Mouse (Mus musculus) neutrophil, adult 83 days (primary cell): ENCODE data around the gene I830077J02Rik. TPM values are rescaled to one million over a fixed set of nuclear protein-coding genes. Genes with fewer than 3 reads are reported as not detected.

Source experiments
- total RNA-seq, 2 experiments: library from RNA; stranded (reverse); gene quantifications; one replicate each; pipeline ENCODE4 v1.2.4; 2023

The I830077J02Rik gene
- 10 to 100 TPM; 76.4 to 89.8 TPM for total RNA-seq

GRCm38 (mm10) chr3:105932240-105933071, at the start of gene I830077J02Rik:
Gene I830077J02Rik (minus strand): TSS chr3:105932664.

GRCm38 (mm10) chr3:105973411-105973810, 40.9 kb upstream of the I830077J02Rik start, which contains the start of gene Ovgp1:
Gene Ovgp1 (plus strand): TSS chr3:105973711.

GRCm38 (mm10) chr3:105959999-105960398, 27.5 kb upstream of the I830077J02Rik start, which contains the start of gene Atp5f1:
Gene Atp5f1 (minus strand): TSS chr3:105960099.

GRCm38 (mm10) chr3:105958974-105959580, 26.6 kb upstream of the I830077J02Rik start, which contains the start of gene Wdr77:
Gene Wdr77 (plus strand): TSS chr3:105959369.

Other genes starting within 250 kb of the I830077J02Rik start
- 10 to 100 TPM; 12.9 to 14.9 TPM for gene Ddx20, start 245.1 kb downstream of the I830077J02Rik start, total RNA-seq
- under 1 TPM in 1 of 2 experiments, not detected in 1; 0.22 TPM for gene Inka2, start 228.1 kb downstream of the I830077J02Rik start, total RNA-seq
- gene Rap1a, start 131.3 kb downstream of the I830077J02Rik start, total RNA-seq = 100 to 1,000 TPM; 132 to 142 TPM
- 1 to 10 TPM; 1.9 to 2.4 TPM for gene Adora3, start 61.8 kb downstream of the I830077J02Rik start, total RNA-seq
- 1 to 10 TPM; 1.1 to 1.5 TPM for gene Tmigd3, start 61.8 kb downstream of the I830077J02Rik start, total RNA-seq
- gene Wdr77, start 26.7 kb upstream of the I830077J02Rik start, total RNA-seq = 10 to 100 TPM; 30.9 to 34.3 TPM
- 100 to 1,000 TPM; 143 to 151 TPM for gene Atp5f1, start 27.4 kb upstream of the I830077J02Rik start, total RNA-seq
- gene Ovgp1, start 41.0 kb upstream of the I830077J02Rik start, total RNA-seq = 1 to 10 TPM; 5.5 to 6.4 TPM
- gene Pifo, start 82.0 kb upstream of the I830077J02Rik start, total RNA-seq = not detected
- 10 to 100 TPM; 13.5 to 13.8 TPM for gene Chil5, start 100.2 kb upstream of the I830077J02Rik start, total RNA-seq
- gene Chia1, start 180.6 kb upstream of the I830077J02Rik start, total RNA-seq = not detected
- gene Chil3, start 234.9 kb upstream of the I830077J02Rik start, total RNA-seq = 1,000 to 10,000 TPM; 3,749 to 3,895 TPM